Mouse (Mus musculus): ENCODE results near the gene 1190002N15Rik. TPM values are rescaled to one million over a fixed set of nuclear protein-coding genes. Genes with fewer than 3 reads are reported as not detected.

The 1190002N15Rik gene
- polyA plus RNA-seq, 1 experiment from 2014 or later = 38.7 TPM

GRCm38 (mm10) chr9:94556776-94557514 lies 19.1 kb upstream of the 1190002N15Rik start:
- Histone ChIP-seq H3K9me3 (replicated peaks; ENCODE audit: control insufficient read depth, low read length) (no peaks in the 10 kb centered on the region), H3K36me3 (replicated peaks; ENCODE audit: control insufficient read depth, insufficient read depth, low read depth, low read length) (no peaks in the 10 kb centered on the region), H3K27me3 (ENCODE audit: control insufficient read depth, insufficient read depth, low read length) (no peaks in the 10 kb centered on the region), H3K4me2 (ENCODE audit: low read depth, low read length) (no peak overlapping the region), H3K27ac (replicated peaks; ENCODE audit: low read depth, low read length) (no peak overlapping the region), H3K4me3 (ENCODE audit: low read depth, low read length) (no peak overlapping the region), H3K9ac (replicated peaks; ENCODE audit: low read length) (no peak overlapping the region), H3K4me1 (ENCODE audit: control insufficient read depth, insufficient read depth, low read length) (no peaks in the 10 kb centered on the region)
- DNase-seq (ENCODE audit: low spot score) (no peak), ATAC-seq (replicated peaks; ENCODE audit: insufficient number of reproducible peaks, low FRiP score, low TSS enrichment, low read depth) (no peak)
- 78% methylated on average over 6 of the region's 6 CpGs for WGBS

GRCm38 (mm10) chr9:94556249-94556648 lies 18.4 kb upstream of the 1190002N15Rik start:
- no peak overlapping the region for H3K9ac ChIP-seq (replicated peaks; ENCODE audit: low read length)
- DNase-seq (ENCODE audit: low spot score) (no peak), ATAC-seq (replicated peaks; ENCODE audit: insufficient number of reproducible peaks, low FRiP score, low TSS enrichment, low read depth) (no peak)
- no peak overlapping the region for H3K27ac ChIP-seq (replicated peaks; ENCODE audit: low read depth, low read length)
- H3K27me3 ChIP-seq (ENCODE audit: control insufficient read depth, insufficient read depth, low read length) = no peaks in the 10 kb centered on the region
- no peak overlapping the region for H3K4me3 ChIP-seq (ENCODE audit: low read depth, low read length)
- no peaks in the 10 kb centered on the region for H3K4me1 ChIP-seq (ENCODE audit: control insufficient read depth, insufficient read depth, low read length)
- no peaks in the 10 kb centered on the region for H3K9me3 ChIP-seq (replicated peaks; ENCODE audit: control insufficient read depth, low read length)
- H3K36me3 ChIP-seq (replicated peaks; ENCODE audit: control insufficient read depth, insufficient read depth, low read depth, low read length) = no peaks in the 10 kb centered on the region
- H3K4me2 ChIP-seq (ENCODE audit: low read depth, low read length) = no peak overlapping the region

- WGBS = 50% methylated on average over 2 of the region's 2 CpGs
- H3K27me3 ChIP-seq (ENCODE audit: control insufficient read depth, insufficient read depth, low read length) = no peaks in the 10 kb centered on the region
- H3K4me2 ChIP-seq (ENCODE audit: low read depth, low read length) = no peak overlapping the region
- H3K4me1 ChIP-seq (ENCODE audit: control insufficient read depth, insufficient read depth, low read length) = no peaks in the 10 kb centered on the region
- ATAC-seq (replicated peaks; ENCODE audit: insufficient number of reproducible peaks, low FRiP score, low TSS enrichment, low read depth) (no peak), DNase-seq (ENCODE audit: low spot score) (no peak)
- H3K36me3 ChIP-seq (replicated peaks; ENCODE audit: control insufficient read depth, insufficient read depth, low read depth, low read length) = no peaks in the 10 kb centered on the region
- H3K27ac ChIP-seq (replicated peaks; ENCODE audit: low read depth, low read length) = no peak overlapping the region
- H3K9ac ChIP-seq (replicated peaks; ENCODE audit: low read length) = no peak overlapping the region
- no peak overlapping the region for H3K4me3 ChIP-seq (ENCODE audit: low read depth, low read length)
- H3K9me3 ChIP-seq (replicated peaks; ENCODE audit: control insufficient read depth, low read length) = no peaks in the 10 kb centered on the region
Observed at GRCm38 (mm10) chr9:94550493-94551095, 12.7 kb upstream of the 1190002N15Rik start.

GRCm38 (mm10) chr9:94543881-94544280 lies 6.0 kb upstream of the 1190002N15Rik start:
- ATAC-seq (replicated peaks; ENCODE audit: insufficient number of reproducible peaks, low FRiP score, low TSS enrichment, low read depth) = no peak
- Histone ChIP-seq H3K27me3 (ENCODE audit: control insufficient read depth, insufficient read depth, low read length) (no peaks in the 10 kb centered on the region), H3K4me1 (ENCODE audit: control insufficient read depth, insufficient read depth, low read length) (no peaks in the 10 kb centered on the region), H3K27ac (replicated peaks; ENCODE audit: low read depth, low read length) (no peak overlapping the region), H3K4me3 (ENCODE audit: low read depth, low read length) (no peak overlapping the region), H3K4me2 (ENCODE audit: low read depth, low read length) (no peak overlapping the region), H3K9ac (replicated peaks; ENCODE audit: low read length) (no peak overlapping the region), H3K9me3 (replicated peaks; ENCODE audit: control insufficient read depth, low read length) (no peaks in the 10 kb centered on the region), H3K36me3 (replicated peaks; ENCODE audit: control insufficient read depth, insufficient read depth, low read depth, low read length) (no peaks in the 10 kb centered on the region)
- no peak for DNase-seq (ENCODE audit: low spot score)
- 92% methylated on average over 4 of the region's 4 CpGs for WGBS

- no peak overlapping the region for H3K4me2 ChIP-seq (ENCODE audit: low read depth, low read length)
- DNase-seq (ENCODE audit: low spot score) (no peak), ATAC-seq (replicated peaks; ENCODE audit: insufficient number of reproducible peaks, low FRiP score, low TSS enrichment, low read depth) (no peak)
- H3K27me3 ChIP-seq (ENCODE audit: control insufficient read depth, insufficient read depth, low read length) = no peaks in the 10 kb centered on the region
- no peaks in the 10 kb centered on the region for H3K9me3 ChIP-seq (replicated peaks; ENCODE audit: control insufficient read depth, low read length)
- H3K4me3 ChIP-seq (ENCODE audit: low read depth, low read length) = no peak overlapping the region
- H3K36me3 ChIP-seq (replicated peaks; ENCODE audit: control insufficient read depth, insufficient read depth, low read depth, low read length) = no peaks in the 10 kb centered on the region
- 55% methylated on average over 9 of the region's 10 CpGs for WGBS
- no peaks in the 10 kb centered on the region for H3K4me1 ChIP-seq (ENCODE audit: control insufficient read depth, insufficient read depth, low read length)
- no peak overlapping the region for H3K9ac ChIP-seq (replicated peaks; ENCODE audit: low read length)
- H3K27ac ChIP-seq (replicated peaks; ENCODE audit: low read depth, low read length) = no peak overlapping the region
Observed at GRCm38 (mm10) chr9:94540343-94541095, 2.6 kb upstream of the 1190002N15Rik start.

- no peak for ATAC-seq (replicated peaks; ENCODE audit: insufficient number of reproducible peaks, low FRiP score, low TSS enrichment, low read depth)
- peak; percentile 34 for DNase-seq (ENCODE audit: low spot score)
- WGBS = 43% methylated on average over 8 of the region's 8 CpGs
- Histone ChIP-seq H3K4me1 (ENCODE audit: control insufficient read depth, insufficient read depth, low read length) (no peaks in the 10 kb centered on the region), H3K27ac (replicated peaks; ENCODE audit: low read depth, low read length) (no peak overlapping the region), H3K9ac (replicated peaks; ENCODE audit: low read length) (no peak overlapping the region), H3K4me2 (ENCODE audit: low read depth, low read length) (peak overlapping the region; percentile 93), H3K9me3 (replicated peaks; ENCODE audit: control insufficient read depth, low read length) (no peaks in the 10 kb centered on the region), H3K36me3 (replicated peaks; ENCODE audit: control insufficient read depth, insufficient read depth, low read depth, low read length) (no peaks in the 10 kb centered on the region), H3K27me3 (ENCODE audit: control insufficient read depth, insufficient read depth, low read length) (no peaks in the 10 kb centered on the region), H3K4me3 (ENCODE audit: low read depth, low read length) (peak overlapping the region; percentile 64; the same call in 1 of the 2 replicates)
Observed at GRCm38 (mm10) chr9:94539346-94539865, 1.5 kb upstream of the 1190002N15Rik start.

GRCm38 (mm10) chr9:94538823-94539143 lies 902 bp upstream of the 1190002N15Rik start:
- no peaks in the 10 kb centered on the region for H3K4me1 ChIP-seq (ENCODE audit: control insufficient read depth, insufficient read depth, low read length)
- H3K9ac ChIP-seq (replicated peaks; ENCODE audit: low read length) = peak overlapping the region; percentile 75
- 0% methylated on average over 20 of the region's 22 CpGs for WGBS

More at GRCm38 (mm10) chr9:94538823-94539143, 902 bp upstream of the 1190002N15Rik start:
- H3K27ac ChIP-seq (replicated peaks; ENCODE audit: low read depth, low read length) = peak overlapping the region; percentile 91; the same call in 1 of the 2 replicates
- peak overlapping the region; percentile 64 for H3K4me3 ChIP-seq (ENCODE audit: low read depth, low read length)
- H3K4me2 ChIP-seq (ENCODE audit: low read depth, low read length) = peak overlapping the region; percentile 93
- H3K36me3 ChIP-seq (replicated peaks; ENCODE audit: control insufficient read depth, insufficient read depth, low read depth, low read length) = no peaks in the 10 kb centered on the region
- no peaks in the 10 kb centered on the region for H3K27me3 ChIP-seq (ENCODE audit: control insufficient read depth, insufficient read depth, low read length)
- no peak for DNase-seq (ENCODE audit: low spot score)
- peak; percentile 53 for ATAC-seq (replicated peaks; ENCODE audit: insufficient number of reproducible peaks, low FRiP score, low TSS enrichment, low read depth)
- no peaks in the 10 kb centered on the region for H3K9me3 ChIP-seq (replicated peaks; ENCODE audit: control insufficient read depth, low read length)
